Mouse (Mus musculus) spleen, postnatal 4 days (tissue): Measurements from ENCODE around the gene Olfr9.
"Not testable (repeated sequence)": the region's sequence is repeated elsewhere in the genome, so short reads cannot be mapped to it uniquely, and the experiment has no call there.

Experiments used
- DNase-seq, 2 experiments: peaks; one replicate each; pipeline ENCODE4 v3.0.0; 2022; ENCODE audit warnings: low spot score in 2 of 2

Gene Olfr9

DNA sequence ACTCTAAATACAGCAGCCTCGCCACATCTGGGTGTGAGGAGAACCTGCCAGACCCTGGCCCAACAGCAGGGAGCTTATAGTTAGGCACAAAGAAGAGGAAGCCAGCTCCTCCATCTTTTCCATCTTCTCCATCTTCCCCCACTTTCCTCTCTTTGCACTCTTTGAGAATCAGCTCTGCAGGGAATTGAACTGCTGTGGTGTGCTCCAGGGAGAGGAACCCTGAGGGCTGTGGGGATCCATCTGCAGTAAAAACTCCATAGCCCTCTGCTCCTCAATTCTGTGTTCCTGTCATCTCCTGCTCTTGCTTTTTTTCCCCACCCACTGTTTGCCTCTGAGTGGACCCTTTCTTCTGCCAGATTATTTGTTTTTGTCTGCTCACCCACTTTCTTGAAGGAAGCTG lies at the start of gene Olfr9:
Gene Olfr9 (plus strand): TSS at position 301 of the 400 bp plus-strand sequence.
- DNase-seq = not testable (repeated sequence)

DNA sequence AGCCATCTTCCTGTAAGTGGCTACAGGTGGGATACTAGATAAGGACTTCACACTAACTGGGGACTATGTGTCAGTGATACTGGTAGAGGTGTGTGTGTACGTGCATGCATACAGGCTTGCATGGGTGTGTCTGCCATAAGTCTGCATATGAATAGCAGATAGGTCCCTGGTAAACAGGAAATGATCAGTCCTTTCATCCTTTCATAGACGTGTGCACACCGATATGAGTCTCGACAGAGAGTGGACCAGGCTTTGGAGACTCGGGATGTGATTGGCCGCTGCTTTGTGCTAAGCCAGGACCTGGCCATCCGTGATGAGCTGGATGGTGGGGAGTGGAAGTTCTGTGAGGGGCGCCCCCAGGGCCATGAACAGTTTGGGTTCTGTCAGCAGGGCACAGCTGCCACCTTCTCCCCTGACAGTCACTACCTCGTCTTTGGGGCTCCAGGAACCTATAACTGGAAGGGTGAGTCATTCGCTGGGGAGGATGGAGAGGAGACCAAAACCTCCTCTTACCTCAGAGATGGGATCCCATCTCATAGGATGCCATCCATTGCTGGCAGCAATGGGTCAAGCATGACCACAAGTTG lies 48.7 kb upstream of the Olfr9 start:
- no peak for DNase-seq

DNA sequence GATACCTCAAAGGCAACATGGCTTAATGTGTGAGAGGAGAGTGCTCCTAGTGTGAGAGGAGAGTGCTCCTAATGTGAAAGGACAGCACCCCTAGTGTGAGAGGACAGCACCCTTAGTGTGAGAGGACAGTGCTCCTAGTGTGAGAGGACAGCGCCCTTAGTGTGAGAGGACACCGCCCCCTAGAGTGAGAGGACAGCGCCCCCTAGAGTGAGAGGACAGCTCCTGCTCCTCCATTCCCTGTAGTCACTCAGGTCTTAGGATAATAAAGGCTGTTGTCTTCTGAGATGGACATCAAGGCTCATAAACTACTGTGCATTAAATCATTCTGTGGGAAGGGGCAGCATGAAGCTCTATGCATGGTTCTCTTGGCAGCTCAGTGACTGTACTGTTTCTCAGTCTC lies 43.6 kb upstream of the Olfr9 start:
- DNase-seq = no peak

DNA sequence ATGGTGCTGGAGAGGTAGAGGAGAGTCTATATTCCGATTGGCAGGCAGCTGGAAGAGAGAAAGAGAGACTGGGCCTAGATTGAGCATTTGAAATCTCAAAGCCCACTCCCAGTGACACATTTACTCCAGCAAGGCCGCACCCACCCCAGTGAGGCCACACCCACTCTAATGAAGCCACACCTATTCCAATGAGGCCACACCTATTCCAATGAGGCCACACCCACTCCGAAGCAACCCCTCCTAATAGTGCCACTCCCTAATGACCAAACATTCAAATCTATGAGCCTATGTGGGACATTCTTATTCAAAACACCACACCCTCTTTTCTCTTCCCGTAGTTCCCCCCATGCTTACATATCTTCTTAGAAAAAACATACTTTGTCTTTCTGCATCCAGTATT lies 41.7 kb upstream of the Olfr9 start:
- DNase-seq = no peak

DNA sequence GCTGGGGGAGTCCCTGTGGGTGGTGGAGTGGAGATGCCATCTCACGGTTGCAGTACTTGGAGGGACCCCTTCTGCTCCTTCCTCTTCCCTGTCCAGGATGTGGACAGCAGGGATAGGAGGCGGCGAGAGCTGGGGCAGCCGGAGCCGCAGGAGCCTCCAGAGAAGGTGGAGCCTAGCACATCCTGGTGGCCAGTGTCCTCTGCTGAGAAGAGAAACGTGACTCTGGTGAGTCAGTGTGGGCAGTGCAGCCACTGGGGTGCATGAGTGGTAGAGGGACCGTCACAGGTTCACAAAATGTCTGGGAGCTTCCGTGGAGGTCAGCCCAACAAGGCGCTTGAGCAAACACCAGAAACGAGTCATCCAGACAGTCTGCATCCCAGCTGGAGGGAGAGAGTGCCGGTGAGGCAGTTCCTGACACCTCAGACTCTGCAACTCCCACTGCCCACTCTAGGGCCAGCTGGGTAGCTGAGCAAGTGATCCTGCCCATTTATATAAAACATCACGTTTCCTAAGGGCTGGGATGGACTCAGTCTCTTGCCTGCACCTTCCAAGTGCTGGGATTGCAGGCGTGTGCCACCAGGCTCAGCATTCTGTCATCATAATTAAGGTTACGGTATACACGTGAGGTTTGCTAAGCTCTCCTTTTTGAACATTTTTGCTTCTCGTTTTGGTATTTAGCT lies 38.9 kb upstream of the Olfr9 start:
- DNase-seq = no peak

DNA sequence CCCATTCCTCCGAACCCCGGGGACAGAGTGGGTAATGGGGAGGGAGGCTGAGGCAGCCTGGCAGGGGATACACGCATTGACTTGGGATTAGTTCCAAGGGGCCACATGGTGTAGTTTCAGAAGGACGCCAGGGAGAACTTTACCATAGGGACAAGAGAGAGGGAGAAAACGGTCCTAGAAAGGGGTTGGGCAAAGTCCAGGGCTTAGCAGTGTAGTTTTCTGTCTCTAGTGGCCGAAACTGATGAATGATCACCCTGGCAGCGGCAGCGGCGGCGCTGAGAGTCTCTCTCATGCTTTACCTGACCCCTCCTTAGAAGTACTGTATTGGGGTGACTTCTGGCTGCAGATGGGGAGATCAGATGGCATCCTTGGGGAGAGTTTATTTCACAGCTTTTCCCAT lies 30.9 kb upstream of the Olfr9 start:
- no peak for DNase-seq

DNA sequence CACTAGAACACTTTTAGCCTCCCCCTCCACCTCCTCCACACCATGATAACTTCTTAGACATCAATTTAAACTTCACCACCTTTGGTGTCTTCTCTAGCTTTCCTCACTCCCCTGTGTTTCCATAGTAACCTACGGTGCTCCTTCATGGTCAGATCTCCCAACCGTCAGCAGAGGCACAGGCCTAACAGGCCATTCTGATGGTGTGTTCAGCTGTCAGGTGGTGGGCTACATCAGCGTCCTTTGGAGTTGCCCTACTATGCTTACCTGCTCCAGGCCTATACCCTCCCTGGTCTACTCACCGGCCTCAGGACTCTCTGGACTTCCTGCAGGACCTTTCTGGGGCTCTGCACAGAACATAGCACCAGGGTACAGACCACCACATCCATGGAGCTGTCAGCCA lies 29.1 kb upstream of the Olfr9 start:
- no peak for DNase-seq

DNA sequence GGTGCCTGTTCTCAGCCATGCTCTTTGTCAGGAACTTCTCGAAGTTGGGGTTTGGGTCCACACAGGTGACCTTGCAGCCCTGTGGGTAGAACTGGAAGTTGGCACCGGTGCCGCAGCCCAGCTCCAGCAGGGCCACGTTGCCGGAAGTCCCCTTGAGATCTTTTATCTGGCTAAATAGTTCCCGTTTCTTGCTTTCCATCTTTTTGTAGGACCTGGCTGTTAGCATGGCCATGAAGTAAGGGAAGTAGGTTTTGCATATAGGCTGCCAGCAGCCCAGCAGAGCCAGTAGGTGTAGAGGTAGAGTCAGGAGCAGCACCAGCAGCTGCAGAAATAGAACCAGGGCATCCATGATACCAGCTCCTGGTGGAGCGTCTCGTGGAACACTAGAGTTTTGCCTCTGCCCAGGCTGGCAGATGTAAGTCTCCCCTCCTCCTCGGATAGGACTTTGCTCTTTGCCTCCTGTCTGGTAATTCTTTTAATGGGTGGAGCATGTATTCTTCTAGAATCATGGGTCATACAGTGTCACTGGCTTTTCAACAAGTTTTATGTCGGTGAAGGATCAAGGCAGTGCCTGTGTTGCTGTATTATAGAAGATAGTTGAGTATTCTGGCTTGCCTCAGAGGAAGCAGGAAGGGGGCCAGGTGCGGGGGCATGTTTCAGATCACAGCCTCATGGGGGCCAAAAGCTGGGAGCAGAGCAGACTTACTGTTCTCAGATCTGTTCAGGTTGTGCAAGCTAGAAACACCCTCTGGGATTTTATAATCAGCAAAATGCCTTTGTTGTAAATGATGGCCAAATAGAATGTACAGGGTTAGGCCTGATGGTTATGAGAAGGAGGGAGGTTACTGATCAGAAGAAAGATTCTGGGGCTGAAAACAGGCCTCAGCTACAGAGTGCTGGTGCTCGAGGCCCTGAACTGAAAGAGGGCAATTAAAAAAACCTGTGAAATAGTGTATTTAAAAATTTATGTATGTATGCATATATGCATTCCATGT lies 28.3 kb upstream of the Olfr9 start, which contains the start of gene Mettl7b:
Gene Mettl7b (minus strand): TSS at position 399 of the 995 bp plus-strand sequence.
- no peak for DNase-seq

DNA sequence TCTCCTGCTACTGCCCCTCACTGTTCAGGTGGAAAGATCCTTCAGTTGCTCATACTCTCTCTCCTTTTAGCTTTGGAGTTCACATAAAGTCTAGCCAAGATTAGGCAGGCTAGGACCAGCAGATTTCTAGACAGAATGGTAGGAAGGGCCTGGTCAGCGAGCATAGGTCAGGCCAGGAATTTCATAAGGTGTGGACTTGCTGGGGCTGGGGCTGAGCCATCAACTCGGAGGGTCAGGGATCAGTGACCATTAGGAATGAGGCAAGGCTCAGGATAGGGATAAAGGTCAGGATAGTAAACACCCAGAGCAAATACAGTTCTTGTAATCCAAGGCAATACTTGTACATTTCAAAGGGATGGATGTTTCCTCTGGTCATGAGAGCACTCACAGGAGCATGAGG lies 24.3 kb upstream of the Olfr9 start:
- no peak for DNase-seq

DNA sequence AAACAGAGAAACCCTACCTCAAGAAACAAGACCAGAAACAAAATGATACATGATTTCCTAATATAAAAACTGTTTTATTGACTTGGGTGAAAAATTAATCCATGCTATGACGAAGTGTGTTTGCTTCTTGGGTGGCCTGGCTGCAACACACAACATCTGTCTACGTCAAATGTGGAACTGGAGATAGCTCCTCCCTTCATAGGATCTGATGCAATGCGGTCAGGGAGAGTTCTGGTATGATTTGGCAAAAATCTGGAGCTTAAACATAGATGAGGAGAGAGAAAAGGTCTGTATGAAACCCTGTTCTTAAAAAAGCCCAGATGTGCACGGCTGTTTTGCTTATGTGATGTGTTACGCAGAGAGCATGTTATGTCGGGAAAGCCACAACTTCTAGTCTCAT lies 23.4 kb upstream of the Olfr9 start:
- DNase-seq = no peak

DNA sequence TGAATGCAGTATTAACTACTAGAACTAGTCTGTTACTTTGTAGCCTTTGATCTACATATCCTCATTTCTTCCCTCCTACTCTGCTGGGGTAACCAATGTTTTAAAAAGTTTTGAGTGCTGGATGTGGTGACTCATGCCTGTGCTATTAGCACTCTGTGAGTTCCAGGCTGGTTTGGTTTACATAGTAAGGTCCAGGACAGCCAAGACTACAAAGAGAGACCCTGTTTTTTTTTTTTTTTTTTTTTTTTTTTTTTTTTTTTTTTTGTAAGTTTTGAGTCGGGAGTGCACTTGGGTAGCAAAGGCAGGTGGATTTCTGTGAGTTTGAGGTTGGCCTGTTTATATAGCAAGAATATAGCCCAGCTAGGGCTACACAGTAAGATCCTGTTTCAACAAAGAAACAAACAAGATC lies 20.9 kb upstream of the Olfr9 start:
- DNase-seq = no peak

DNA sequence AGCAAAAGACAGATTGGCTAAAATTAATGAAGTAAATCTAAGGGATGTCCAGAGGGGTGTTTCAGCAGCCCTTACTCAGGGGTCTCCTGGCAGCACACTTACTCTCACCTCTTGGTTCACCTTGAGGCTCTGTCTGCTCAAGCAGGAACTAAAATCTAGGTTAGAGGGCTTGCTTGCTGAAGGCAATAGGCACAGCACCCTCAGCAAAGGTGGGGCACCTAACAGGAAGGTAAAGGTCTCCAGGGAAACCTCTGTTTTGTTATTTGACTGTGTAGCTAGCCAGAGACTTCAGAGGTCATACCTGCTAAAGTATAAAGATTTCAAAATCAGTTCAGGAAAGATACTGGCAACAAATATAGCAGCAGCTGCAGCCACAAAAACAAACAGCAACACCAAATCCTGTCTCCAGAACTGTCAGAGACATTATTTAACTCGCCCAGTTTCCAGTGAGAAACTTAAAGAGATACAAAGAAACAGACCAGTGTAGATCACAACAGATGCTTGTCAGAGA lies 18.4 kb upstream of the Olfr9 start:
- no peak for DNase-seq

DNA sequence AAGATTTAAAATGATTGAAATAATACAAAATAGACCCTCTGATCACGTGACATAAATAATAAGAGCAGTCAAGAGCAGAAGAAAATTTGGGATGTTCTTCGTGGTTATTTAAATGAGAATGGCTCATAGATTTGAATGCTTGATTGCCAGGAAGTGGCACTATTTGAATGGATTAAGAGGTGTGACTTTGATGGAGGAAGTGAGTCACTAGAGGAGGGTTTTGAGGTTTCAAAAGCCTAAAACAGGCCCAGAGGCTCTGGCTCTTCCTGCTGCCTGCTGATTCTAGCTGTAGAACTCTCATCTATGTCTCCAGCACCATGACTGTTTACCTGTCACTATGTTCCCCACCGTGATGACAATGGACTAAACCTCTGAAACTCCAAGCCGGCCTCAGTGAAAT lies 16.4 kb upstream of the Olfr9 start:
- DNase-seq = no peak

DNA sequence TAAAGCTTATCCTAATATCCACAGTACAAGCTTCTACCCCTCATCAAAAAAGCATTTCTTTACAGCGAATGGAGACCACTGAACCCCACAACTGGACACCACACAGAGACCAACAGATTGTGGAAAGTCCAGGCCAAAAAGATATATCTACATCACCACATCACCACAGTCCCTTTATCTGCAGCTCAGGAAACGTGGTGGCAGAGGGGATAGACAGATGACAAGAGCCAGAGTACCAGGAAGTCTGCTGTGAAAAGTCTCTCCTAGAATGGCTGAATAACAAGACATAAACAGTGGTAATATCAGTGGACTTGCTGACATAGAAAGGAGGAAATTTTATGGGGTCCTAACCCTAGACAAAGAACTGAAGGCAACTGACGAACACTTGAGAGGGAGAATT lies 12.8 kb upstream of the Olfr9 start:
- DNase-seq = no peak

DNA sequence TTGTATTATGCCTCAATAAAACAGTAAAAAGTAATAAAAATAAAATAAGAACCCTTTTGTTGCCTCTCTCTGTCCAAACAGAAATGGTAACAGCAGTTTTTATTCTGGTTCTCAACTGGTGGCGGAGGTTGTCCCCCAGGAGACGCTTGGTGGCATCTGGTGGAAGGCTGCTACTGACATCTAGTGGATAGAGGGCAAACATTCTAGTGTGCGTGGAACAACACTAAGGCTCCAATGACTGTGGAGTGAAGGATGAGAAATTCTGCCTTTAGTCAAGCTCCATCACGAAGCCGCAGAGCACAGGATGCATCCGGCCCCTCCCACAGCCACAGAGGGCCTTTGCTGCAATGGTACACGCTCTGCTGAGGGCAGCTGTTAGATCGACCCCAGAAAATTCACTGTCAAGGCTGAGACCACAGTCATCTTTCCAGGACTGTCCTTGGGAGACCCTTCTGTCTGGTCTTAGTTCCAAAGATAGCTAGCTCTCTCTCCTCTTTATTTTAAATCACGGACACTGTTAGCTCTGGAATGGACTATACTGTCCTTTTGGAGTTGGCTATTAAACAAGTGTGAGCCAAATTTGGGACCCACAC lies 11.6 kb upstream of the Olfr9 start:
- no peak for DNase-seq

DNA sequence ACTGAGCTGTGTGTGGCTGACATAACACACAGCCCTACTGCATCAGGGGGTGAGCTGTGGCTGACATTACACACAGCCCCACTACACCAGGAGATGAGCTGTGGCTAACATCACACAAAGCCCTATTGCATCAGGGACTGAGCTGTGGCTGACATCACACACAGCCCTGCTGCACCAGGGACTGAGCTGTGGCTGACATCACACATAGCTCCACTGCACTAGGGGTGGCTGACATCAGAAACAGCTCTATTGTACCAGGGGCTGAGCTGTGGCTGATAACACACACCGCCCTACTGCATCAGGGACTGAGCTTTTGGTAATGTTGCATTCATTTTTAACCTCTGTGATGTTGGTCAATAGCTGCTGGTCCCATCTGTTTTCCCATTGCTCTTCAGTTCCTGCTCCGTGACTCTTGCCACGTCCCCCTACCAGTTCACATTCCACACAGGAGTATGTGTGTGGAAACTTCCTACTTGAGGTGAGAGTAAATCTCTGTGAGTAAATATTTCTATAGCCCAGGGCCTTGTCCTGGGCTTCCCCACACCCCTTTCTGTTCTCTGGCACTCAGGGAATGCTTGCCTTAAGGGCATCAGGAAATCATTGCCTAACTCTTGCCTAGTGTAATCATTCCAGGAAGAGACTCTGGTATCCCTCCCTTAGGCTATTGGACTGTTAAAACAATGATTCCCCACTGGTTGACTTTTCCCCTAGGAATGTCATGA lies 8.4 kb upstream of the Olfr9 start:
- DNase-seq = no peak

DNA sequence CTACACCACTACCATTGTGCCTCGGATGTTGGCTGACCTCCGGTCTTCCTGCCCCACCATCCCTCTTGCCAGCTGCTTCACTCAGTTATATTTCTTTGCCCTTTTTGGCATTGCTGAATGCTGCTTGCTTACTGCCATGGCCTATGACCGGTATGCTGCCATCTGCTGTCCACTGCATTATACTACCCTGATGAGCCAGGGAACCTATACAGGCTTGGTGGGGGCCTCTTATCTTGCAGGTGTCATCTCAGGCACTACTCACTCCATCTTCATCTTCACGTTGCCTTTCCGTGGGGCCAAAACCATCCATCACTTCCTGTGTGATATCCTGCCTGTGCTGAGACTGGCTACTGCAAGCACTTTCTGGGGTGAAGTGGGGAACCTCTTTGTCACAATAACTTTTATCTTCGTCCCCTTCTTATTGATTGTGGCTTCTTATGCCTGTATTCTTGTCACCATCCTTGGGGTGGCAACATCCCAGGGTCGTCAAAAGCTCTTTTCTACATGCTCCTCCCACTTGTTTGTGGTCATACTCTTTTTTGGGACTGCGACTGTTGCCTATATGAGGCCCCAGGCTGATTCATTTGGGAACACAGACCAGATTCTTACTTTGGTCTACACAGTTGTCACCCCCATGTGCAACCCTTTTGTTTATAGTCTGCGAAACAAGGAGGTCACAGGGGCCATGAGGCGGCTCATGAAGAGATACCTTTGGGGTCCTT lies 1.1 kb downstream of the Olfr9 start:
- DNase-seq = not testable (repeated sequence)

DNA sequence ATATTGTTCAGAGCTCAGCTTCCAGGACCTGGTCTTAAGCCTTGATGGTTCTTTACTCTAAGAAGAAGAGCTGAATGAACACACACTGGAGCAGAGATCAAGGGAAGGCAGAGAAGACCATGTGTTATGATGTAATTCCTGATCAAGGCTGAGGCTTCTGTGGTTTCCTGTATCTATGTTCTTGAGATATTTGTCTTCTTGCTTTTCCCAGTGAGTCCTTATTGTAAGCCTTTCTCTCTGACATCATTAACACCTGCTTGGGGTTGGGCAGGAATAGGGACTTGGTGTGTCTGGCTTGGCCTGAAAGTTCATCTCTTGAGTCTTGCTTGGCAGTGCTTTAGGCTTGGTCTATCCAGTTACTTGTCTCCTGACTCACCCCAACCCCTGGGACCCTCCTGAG lies 1.8 kb downstream of the Olfr9 start:
- DNase-seq = no peak

DNA sequence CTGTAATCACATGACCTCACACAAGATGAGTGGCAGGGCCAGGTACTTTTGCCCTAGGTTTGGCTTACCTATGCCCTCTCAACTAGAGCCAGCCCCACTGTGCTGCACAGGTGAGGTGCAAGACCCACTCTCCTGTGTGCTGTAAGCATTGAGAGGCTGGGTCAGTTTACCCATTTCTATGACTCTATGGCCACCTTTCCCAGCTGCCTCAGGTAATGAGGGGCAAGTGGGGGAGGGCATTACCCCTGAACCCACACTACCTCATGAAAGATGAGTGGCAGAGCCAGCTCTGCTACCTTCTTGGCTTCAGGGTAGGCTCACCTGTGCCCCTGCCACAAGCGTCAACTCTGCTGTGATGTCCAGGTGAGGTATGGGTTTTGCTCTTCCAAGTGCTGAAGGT lies 6.6 kb downstream of the Olfr9 start:
- no peak for DNase-seq

DNA sequence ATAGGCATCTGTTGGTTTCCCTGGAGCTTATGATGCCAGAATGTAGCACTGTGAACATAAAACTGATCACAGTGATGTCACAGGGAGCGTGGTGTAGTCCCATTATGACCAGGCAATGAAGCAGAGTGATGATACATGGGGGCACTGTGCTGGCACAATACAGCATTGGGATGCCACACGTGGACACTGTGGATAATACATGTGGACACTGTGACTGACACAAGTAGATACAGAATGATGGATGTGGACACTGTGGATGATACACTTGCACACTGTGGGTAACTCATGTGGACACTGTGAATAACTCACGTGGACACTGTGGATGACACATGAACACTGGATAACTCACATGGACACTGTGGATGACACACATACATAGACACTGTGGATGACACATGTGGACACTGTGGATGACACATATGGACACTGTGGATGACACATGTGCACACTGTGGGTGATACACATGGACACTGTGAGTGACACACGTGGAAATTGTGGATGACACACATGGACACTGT lies 7.4 kb downstream of the Olfr9 start:
- DNase-seq = no peak
